Mouse (Mus musculus) midbrain, embryonic 10.5 days (tissue): Measurements from ENCODE around the gene Olfr1394. TPM values are rescaled to one million over a fixed set of nuclear protein-coding genes. Genes with fewer than 3 reads are reported as not detected.
"Not testable (repeated sequence)": the region's sequence is repeated elsewhere in the genome, so short reads cannot be mapped to it uniquely, and the experiment has no call there.

Source experiments
- DNase-seq: peaks from one replicate; pipeline ENCODE4 v3.0.0-alpha.2; 2017; ENCODE audit warnings: low spot score
- H3K27ac ChIP-seq: fragments of 300-500 bp; sonication (generic); replicated peaks from 2 replicates; pipeline ENCODE4 v1.5.1; 2016; ENCODE audit warnings: mild to moderate bottlenecking
- H3K27me3 ChIP-seq: fragments of 300-500 bp; sonication (generic); 2 replicates; pipeline ENCODE4 v1.6.1; 2016; ENCODE audit warnings: low read depth, mild to moderate bottlenecking; ENCODE audit not compliant: poor library complexity, severe bottlenecking
- H3K36me3 ChIP-seq: fragments of 300-500 bp; sonication (generic); 2 replicates; pipeline ENCODE4 v1.6.1; 2016; ENCODE audit warnings: mild to moderate bottlenecking, moderate library complexity
- H3K4me1 ChIP-seq: fragments of 300-500 bp; sonication (generic); 2 replicates; pipeline ENCODE4 v1.6.1; 2016
- H3K4me3 ChIP-seq: fragments of 300-500 bp; sonication (generic); 2 replicates; pipeline ENCODE4 v1.5.1; 2016; ENCODE audit warnings: mild to moderate bottlenecking, moderate library complexity
- H3K9me3 ChIP-seq: fragments of 300-500 bp; sonication (generic); replicated peaks from 2 replicates; pipeline ENCODE4 v1.6.1; 2016; ENCODE audit warnings: mild to moderate bottlenecking
- WGBS: fragments of 180-500 bp; shearing (Covaris S2); methylation state at CpG from one replicate; pipeline ENCODE4 v1.1.7; 2016; 5-methylcytosine and 5-hydroxymethylcytosine counted together
- polyA plus RNA-seq: library from polyadenylated mRNA; unstranded; fragments of >200 nt; fragmentation: Nextera tagmentation; extraction: Ambion mirVana; gene quantifications from 2 replicates; pipeline ENCODE4 v1.2.1, GENCODE M21; 2016

Gene Olfr1394
- polyA plus RNA-seq, 1 experiment from 2014 or later: not detected

DNA sequence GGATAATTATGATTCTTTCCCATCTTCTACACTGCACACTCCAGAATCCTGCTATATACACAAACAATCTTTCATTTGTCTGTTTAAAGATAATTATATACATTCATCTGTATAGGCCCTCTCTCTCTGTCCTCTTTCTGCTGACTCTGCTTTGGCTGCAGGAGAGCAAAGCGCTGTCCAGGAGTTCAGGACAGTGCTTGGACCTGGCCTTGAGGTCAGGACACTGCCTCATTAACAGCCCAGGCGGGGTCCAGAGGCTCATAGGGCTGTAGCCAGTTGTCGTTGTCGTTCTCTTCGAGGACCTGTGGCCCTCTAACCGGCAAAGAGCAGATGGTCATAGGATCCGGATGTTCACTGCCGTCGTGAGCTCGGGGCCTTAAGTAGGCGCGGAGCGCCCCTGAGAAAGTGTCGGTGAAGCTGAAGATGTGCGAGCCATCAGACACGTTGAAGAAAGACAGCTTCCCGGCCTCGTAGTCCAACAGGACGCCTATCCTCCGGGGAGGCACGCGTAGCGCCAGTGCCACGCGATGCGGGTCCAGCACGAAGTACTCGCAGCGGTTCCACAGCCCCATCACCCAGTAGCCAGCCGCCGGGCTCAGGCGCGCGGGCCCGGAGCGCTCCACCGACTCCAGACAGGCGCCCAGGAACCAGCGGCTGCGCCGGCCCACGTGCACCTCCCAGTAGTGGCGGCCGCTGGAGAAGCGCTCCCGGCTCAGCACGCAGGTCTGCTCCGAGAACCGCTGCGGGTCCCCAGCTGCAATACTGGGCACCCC is 14.8 kb downstream of the Olfr1394 start:
- 7% methylated on average over 50 of the region's 50 CpGs for WGBS
- Histone ChIP-seq H3K4me1 (peaks cover 8% of the 10 kb centered on the region), H3K4me3 (peak overlapping the region; percentile 54), H3K27me3 (peaks cover 33% of the 10 kb centered on the region), H3K9me3 (peaks cover 7% of the 10 kb centered on the region; the same call in 1 of the 2 replicates), H3K27ac (peak overlapping the region; percentile 46; the same call in 1 of the 2 replicates), H3K36me3 (no peaks in the 10 kb centered on the region)
- DNase-seq: peak; percentile 55

DNA sequence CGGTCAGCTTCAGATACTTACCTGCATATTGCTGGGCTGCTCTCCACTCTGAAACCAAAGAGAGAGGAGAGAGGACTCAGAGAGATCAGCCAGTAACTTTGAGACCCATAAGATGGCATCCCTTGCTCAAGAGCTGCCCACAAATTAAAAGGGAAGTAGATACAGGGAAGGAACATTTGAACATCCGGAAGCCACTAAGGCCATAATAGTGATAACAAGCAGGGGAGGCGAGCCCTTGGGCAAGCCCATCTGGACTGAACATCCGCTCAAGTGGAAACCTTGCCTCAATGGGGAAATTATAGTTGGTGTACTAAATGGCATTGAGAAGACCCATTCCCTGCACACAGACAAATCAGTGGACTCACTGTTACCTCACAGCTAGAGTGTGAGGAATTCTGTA is 16.4 kb downstream of the Olfr1394 start:
- 95% methylated on average over 4 of the region's 4 CpGs for WGBS
- peaks cover 7% of the 10 kb centered on the region; the same call in 1 of the 2 replicates for H3K9me3 ChIP-seq
- no peaks in the 10 kb centered on the region for H3K36me3 ChIP-seq
- no peak overlapping the region for H3K4me3 ChIP-seq
- H3K27me3 ChIP-seq: peaks cover 33% of the 10 kb centered on the region
- no peak for DNase-seq
- no peak overlapping the region for H3K27ac ChIP-seq
- peaks cover 14% of the 10 kb centered on the region for H3K4me1 ChIP-seq

DNA sequence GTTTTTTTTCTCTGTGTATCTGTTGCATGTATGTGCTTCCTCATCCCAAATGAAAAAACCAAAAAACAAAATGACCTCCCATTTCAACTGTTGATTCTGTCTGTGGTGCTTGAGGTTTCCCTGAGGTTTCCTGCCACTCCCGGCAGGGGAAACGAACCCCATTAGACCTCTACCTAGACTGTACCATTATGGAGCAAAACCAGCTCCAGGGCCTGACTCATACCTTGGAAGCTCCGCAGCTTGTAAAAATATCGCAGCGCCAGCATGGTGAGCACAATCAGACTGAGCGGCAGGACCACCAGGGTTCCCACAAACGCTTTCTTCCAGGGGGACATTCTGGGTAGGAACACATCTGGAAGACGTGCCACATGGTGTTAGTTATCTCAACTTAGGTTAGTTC is 21.2 kb downstream of the Olfr1394 start:
- WGBS: 92% methylated on average over 8 of the region's 8 CpGs
- H3K27me3 ChIP-seq: peaks cover 5% of the 10 kb centered on the region
- DNase-seq: no peak
- H3K4me3 ChIP-seq: no peak overlapping the region
- H3K9me3 ChIP-seq: no peaks in the 10 kb centered on the region
- H3K27ac ChIP-seq: no peak overlapping the region
- no peaks in the 10 kb centered on the region for H3K36me3 ChIP-seq
- H3K4me1 ChIP-seq: peaks cover 6% of the 10 kb centered on the region; the same call in 1 of the 2 replicates

DNA sequence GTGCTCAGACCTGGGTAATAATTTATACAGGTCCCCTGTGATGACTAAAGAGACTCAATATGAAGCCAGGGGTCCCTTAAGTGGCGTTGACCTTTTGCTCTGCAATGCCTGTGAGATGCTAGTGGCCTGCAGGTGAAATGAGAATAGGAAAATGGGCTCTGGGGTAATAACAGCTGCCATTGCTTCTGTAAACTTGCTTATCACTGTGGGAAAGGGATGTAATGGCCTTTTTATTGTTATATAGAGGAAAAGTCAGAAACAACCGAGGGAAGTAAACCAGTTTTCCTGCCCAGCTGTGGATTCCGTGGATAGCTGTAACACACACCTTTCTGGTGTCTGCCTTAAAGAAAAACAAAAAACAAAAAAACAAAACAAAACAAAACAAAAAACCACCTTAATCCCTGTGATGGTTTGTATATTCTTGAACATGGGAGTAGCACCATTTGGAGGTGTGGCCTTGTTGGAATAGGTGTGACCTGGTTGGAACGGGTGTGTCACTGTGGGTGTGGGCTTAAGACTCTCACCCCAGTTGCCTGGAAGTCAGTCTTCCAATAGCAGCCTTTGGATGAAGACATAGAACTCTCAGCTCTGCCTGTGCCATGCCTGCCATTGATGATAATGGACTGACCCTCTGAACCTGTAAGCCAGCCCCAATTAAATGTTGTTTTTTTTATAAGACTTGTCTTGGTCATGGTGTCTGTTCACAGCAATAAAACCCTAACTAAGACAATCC is 22.0 kb downstream of the Olfr1394 start:
- not testable (repeated sequence) for H3K4me1 ChIP-seq, H3K9me3 ChIP-seq, H3K36me3 ChIP-seq, H3K27ac ChIP-seq, DNase-seq, H3K4me3 ChIP-seq, H3K27me3 ChIP-seq
- WGBS: 91% methylated on average over 4 of the region's 4 CpGs

DNA sequence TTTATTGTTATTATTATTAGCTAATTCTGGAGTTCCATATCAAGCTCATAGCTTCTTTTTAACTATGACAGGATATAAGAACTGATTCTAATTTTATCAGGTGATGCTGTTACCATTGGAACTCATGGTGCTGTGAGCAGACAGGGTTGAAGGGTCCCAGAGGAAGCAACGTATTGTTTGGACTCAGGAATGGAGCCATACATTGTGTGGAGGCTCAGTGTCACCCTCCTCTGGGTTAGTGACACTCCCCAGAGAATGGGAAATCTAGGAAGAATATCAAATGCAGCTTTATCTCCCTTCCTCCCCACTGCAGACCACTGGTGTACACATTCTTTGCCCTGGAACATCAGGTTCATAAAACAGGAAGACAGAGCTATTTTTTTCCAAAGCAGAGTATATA is 29.0 kb downstream of the Olfr1394 start:
- 74% methylated on average over 1 of the region's 1 CpGs for WGBS

DNA sequence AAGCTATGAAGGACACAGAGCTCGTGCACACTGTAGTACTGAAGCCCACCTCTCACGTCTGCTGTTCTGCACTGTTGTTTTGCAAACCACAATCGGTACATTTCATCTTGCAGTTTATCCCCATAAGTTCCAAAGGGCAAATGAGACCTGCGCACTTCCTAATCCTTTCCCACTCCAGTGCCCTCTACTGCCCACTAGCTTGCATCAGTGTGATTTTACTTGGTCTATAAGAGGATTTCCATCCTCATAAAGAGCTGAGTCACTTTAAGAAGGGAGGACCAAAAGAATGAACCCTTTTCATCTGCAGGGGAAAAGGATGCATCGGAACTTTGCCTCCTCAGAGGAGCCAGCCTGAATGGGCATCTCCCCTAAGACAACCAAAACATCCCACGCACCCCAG is 32.3 kb downstream of the Olfr1394 start:
- no peak overlapping the region for H3K4me3 ChIP-seq
- H3K9me3 ChIP-seq: no peaks in the 10 kb centered on the region
- no peaks in the 10 kb centered on the region for H3K27me3 ChIP-seq
- H3K36me3 ChIP-seq: no peaks in the 10 kb centered on the region
- no peaks in the 10 kb centered on the region for H3K4me1 ChIP-seq
- no peak for DNase-seq
- H3K27ac ChIP-seq: no peak overlapping the region
- 83% methylated on average over 6 of the region's 6 CpGs for WGBS

More for the DNA sequence above, 29.0 kb downstream of the Olfr1394 start:
- Histone ChIP-seq H3K4me3 (no peak overlapping the region), H3K27me3 (no peaks in the 10 kb centered on the region), H3K36me3 (no peaks in the 10 kb centered on the region), H3K4me1 (no peaks in the 10 kb centered on the region), H3K9me3 (no peaks in the 10 kb centered on the region), H3K27ac (no peak overlapping the region)
- no peak for DNase-seq

DNA sequence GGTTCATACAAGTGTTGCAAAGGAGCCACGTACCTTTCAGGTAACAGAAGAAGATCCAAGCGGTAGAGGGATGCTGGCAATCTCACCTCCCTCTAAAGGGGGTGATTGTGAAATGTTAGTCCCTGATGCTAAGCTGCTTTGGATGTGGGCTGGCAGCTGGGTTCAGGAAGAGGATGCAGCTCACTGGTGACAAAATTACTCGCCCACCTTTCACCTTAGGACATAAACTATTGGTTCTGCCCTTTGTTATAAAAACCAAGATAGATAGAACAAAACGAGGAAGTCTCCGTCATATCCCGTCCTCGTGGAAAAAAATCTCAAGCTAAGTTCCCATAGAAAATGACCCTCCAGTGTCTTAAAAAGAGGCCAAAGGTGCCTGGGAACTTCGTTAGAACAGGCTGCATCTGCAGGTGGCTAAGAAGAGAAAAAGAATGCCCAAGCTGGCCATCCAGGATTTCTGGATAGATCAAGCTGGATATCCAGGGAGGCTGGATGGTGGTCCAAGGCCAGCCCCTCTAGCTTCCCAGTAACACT is 32.8 kb downstream of the Olfr1394 start, which contains the start of gene Btnl9:
Gene Btnl9 (minus strand): TSS at position 205 of the 534 bp plus-strand sequence.
- Histone ChIP-seq H3K36me3 (no peaks in the 10 kb centered on the region), H3K4me1 (no peaks in the 10 kb centered on the region), H3K27me3 (no peaks in the 10 kb centered on the region), H3K9me3 (no peaks in the 10 kb centered on the region), H3K27ac (no peak within 1 kb of the TSS), H3K4me3 (no peak within 1 kb of the TSS)
- 79% methylated on average over 8 of the region's 8 CpGs for WGBS
- DNase-seq: no peak

DNA sequence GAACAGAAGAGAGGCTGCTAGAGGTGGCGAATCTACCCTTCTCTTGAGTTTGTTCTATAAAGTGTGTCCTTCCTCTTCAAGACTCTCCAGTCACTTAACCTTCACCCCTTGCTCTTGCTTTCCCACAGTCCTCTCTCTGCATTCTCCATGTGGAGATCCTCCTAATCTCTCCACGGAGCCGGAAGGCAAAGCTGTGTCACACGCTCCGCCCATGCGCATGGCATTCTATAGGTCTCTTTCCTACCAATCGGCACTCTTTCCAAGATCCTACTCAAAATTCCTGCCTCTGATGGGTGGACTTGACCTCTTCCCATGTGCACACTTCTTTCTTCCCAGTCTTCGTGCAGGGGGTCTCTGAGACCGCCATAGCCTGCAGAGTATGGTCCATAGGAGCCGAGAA is 33.5 kb downstream of the Olfr1394 start:
- Histone ChIP-seq H3K36me3 (no peaks in the 10 kb centered on the region), H3K27me3 (no peaks in the 10 kb centered on the region), H3K4me1 (no peaks in the 10 kb centered on the region), H3K4me3 (no peak overlapping the region), H3K9me3 (no peaks in the 10 kb centered on the region), H3K27ac (no peak overlapping the region)
- no peak for DNase-seq
- WGBS: 82% methylated on average over 10 of the region's 10 CpGs

DNA sequence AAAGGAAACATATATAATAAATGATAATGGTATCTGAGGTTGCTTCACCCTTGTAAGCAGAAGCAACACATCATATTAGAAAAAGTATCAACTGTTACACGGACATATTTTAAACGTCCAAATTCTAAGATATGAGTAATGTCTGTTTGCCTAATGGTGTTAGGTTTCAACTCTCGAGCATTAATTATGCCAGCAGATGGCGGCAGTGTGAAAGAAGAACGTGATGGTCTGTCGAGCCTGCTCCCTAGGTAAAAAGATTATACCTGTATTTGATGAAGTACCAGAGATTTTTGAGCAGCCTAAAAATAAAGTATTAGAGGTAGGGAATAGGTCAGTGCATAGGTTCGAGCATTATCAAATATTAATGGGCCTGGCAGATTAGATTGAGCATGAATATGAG is 35.6 kb downstream of the Olfr1394 start:
- no peak overlapping the region for H3K4me3 ChIP-seq
- no peaks in the 10 kb centered on the region for H3K27me3 ChIP-seq
- no peaks in the 10 kb centered on the region for H3K9me3 ChIP-seq
- H3K4me1 ChIP-seq: no peaks in the 10 kb centered on the region
- 11% methylated on average over 7 of the region's 7 CpGs for WGBS
- DNase-seq: no peak
- no peak overlapping the region for H3K27ac ChIP-seq
- H3K36me3 ChIP-seq: no peaks in the 10 kb centered on the region

DNA sequence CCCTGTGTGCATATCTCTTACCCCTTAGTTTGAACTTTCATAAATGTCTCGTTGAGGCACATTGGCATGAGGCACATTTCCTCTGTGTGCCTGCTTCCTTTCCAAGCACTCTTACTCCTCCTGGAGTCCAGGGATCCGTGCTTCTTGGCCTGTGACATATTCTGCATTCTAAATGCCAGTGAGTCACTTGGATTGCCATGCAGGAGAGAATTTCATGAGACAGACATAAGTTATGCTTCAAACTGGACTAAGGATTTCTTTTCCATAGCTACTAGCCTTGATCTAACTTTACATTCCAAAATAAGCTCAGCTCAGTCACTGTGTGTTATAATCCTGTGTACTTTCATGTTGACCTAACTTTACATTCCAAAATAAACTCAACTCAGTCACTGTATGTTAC is 36.9 kb downstream of the Olfr1394 start:
- H3K4me1 ChIP-seq: no peaks in the 10 kb centered on the region
- no peaks in the 10 kb centered on the region for H3K27me3 ChIP-seq
- 60% methylated on average over 2 of the region's 2 CpGs for WGBS
- DNase-seq: no peak
- no peaks in the 10 kb centered on the region for H3K36me3 ChIP-seq
- no peak overlapping the region for H3K4me3 ChIP-seq
- H3K9me3 ChIP-seq: no peaks in the 10 kb centered on the region
- no peak overlapping the region for H3K27ac ChIP-seq

DNA sequence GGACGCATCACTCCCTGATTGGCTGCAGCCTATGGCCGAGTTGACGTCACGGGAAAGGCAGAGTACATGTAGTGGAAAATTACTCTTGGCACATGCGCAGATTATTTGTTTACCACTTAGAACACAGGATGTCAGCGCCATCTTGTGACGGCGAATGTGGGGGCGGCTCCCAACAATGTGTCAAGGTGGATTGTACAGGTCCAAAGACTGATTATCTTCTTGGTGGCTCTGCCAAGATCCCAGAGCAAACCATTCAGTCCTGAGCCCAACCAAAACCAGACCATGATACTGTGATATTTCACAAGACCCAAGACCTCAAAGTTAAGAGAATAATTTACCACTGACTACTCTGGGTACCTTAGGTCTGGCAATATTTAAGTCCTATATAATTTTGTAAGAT is 40.6 kb downstream of the Olfr1394 start:
- not testable (repeated sequence) for DNase-seq, H3K36me3 ChIP-seq, H3K9me3 ChIP-seq, H3K4me3 ChIP-seq, H3K27me3 ChIP-seq, H3K4me1 ChIP-seq, H3K27ac ChIP-seq
- 95% methylated on average over 9 of the region's 9 CpGs for WGBS

DNA sequence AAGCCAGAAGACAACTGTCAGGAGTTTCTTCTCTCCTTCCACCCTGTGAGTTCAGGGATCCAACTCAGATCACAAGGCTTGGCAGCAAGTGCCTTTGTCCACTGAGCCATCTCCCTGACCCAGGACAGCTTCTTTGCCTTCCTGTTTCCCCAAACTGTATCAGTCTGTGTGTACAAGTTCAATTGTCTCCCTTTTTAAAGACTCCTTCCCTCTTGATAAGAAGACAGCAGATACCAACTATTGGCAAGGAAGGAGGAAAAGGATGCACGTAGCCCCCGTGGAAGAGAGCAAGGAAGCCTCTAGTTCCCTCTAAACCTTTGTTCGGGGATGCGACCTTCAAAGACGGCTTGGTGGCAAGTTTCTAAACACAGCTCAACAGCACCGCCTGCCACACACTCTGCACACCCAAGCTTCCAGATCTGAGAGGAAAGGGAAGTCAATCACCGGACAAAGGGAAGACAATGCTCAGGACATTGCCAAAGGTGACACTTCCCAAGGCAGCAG is 41.7 kb downstream of the Olfr1394 start:
- Histone ChIP-seq H3K27me3 (no peaks in the 10 kb centered on the region), H3K36me3 (no peaks in the 10 kb centered on the region), H3K4me1 (no peaks in the 10 kb centered on the region), H3K27ac (no peak overlapping the region), H3K4me3 (no peak overlapping the region), H3K9me3 (no peaks in the 10 kb centered on the region)
- DNase-seq: no peak
- 86% methylated on average over 7 of the region's 7 CpGs for WGBS

DNA sequence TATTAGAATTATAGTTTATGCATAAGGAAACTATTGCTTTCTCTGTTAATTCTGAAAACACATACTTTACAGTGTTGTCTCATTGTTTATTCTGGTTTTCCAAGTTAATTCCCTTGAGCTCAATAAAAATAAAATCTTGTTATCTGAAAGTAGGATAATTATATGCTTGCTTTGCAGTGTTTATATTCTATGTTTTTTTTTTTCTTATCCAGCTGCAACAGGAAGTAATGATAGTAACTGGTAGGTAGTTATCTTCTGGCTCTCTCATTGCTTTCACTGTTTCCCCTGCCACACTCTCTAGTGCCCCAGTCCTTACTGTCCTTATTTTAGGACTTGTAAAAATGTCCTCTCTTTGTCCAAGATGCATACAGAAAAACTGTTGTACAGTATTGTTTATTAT is 46.5 kb downstream of the Olfr1394 start:
- H3K36me3 ChIP-seq: no peaks in the 10 kb centered on the region
- H3K27me3 ChIP-seq: no peaks in the 10 kb centered on the region
- H3K4me3 ChIP-seq: no peak overlapping the region
- peaks cover 20% of the 10 kb centered on the region for H3K4me1 ChIP-seq
- H3K27ac ChIP-seq: no peak overlapping the region
- no peak for DNase-seq
- no peaks in the 10 kb centered on the region for H3K9me3 ChIP-seq
